Mouse (Mus musculus) erythroid progenitor cell, adult 5-6 weeks (primary cell): ENCODE results near the gene Mdc1. TPM values are rescaled to one million over a fixed set of nuclear protein-coding genes. Genes with fewer than 3 reads are reported as not detected.

Experiments used
- ATAC-seq: replicated peaks from 2 replicates; pipeline ENCODE4 v1.8.0; 2016; ENCODE audit warnings: moderate number of reproducible peaks, mild to moderate bottlenecking, moderate TSS enrichment, inconsistent platforms; ENCODE audit not compliant: poor library complexity, low FRiP score, severe bottlenecking
- total RNA-seq, 2 experiments: library from RNA; stranded (forward) in 1 of 2; stranded (reverse) in 1 of 2; fragments of 150-400 nt in 1 of 2; fragments of 186-747, 209-891 nt in 1 of 2; gene quantifications; 2 replicates each; pipeline versions ENCODE4 v1.2.3 to v1.2.4; 2015 to 2017; ENCODE audit warnings: low replicate concordance in 2 of 2

Gene Mdc1
- total RNA-seq, 2 experiments from 2014 or later, result 31.0 to 147 TPM

GRCm38 (mm10) chr17:35870884-35871696 is 29.8 kb downstream of the Mdc1 start:
- ATAC-seq, result no peak

DNA sequence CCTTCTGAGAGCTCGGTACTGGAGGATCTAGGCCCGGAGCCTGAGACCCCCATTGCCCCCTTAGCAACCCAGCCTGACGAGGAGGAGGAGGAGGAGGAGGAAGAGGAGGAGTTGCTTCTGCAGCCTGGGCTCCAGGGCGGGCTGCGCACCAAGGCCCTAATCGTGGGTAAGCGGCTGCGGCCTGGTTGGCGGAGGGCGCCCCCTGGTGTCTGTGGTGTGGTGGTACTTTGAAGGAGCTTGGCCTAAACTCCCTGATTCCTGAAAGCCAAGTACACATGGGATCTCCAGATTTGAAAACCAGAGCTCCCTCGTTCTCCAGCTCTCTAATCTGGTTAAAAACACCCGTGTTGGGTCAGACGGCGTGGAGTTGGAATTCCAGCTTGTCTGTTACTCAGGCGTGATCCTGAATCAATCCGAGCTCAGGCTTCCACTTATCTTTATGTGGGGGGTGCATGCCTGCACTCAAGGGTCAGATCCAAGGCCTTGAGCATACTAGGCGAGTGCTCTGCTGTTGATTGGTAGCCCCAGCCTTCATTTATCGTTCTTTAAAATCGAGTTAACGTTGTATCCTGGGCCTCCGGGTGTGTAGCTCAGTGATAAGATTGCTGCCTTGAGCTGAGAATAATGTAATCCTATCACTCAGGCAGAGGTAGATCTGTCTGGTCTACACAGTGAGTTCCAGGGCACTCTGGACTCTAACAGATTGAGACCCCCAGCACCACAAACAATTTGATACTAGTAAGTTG is 32.6 kb downstream of the Mdc1 start:
- peak; percentile 97 for ATAC-seq

- ATAC-seq, result no peak
These were observed 33.4 kb downstream of the Mdc1 start for GRCm38 (mm10) chr17:35874721-35875120.

DNA sequence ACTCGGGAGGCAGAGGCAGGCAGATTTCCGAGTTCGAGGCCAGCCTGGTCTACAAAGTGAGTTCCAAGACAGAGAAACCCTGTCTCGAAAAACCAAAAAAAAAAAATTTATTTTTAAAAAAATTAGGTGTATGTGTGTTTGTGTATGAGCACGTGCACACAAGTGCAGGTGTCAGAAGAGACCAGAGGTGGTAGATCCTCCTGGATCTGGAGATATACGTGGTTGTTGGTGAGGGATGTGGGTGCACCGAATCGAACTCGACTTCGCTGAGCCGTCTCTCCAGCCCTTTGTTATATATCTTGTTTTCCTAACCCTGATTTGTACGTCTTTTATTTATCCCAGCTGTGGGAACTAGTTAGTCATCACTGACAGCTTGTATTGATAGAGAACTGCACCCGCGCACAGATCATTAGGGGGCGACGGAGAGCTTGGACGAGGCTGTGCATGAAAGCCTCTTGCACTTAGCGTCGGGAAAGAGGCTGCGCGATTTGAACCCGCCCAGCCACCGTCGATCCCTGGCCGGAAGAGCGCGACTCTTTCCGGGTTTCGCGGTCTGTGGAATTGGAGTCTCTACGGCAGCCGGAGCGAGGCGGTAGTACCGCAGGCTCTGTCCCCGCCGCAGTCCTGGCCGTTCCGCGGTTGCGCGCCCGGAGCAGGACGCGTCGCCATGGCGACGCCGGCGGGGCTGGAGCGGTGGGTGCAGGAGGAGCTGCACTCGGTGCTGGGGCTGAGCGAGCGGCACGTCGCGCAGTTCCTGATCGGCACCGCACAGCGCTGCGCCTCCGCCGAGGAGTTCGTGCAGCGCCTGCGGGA is 38.1 kb downstream of the Mdc1 start, which contains the start of gene Dhx16:
Dhx16 (plus strand) TSS at position 575 of the 813 bp plus-strand sequence.
- ATAC-seq, result peak; percentile 96

GRCm38 (mm10) chr17:35882924-35883323 is 41.6 kb downstream of the Mdc1 start:
- no peak for ATAC-seq

DNA sequence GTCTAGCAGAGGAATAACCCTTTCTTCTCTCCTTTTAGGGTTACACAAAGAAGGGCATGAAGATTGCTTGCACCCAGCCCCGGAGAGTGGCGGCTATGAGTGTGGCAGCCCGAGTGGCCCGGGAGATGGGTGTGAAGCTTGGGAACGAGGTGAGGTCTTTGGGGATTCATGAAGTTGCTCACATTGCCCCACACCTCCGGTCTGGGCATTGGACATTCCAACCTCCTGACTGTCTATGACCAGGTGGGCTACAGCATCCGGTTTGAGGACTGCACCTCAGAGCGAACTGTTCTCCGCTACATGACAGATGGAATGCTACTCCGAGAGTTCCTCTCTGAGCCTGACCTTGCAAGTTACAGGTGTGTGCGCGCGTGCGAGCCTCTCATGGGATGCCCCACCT is 42.5 kb downstream of the Mdc1 start:
- ATAC-seq, result no peak

GRCm38 (mm10) chr17:35887725-35888124 is 46.4 kb downstream of the Mdc1 start:
- ATAC-seq, result no peak

- peak; percentile 88 for ATAC-seq
These were observed 55.7 kb downstream of the Mdc1 start, which contains the start of gene 2310061I04Rik for GRCm38 (mm10) chr17:35896781-35897643. Gene 2310061I04Rik (minus strand): TSS chr17:35897431.

- ATAC-seq, result peak; percentile 47
These were observed 56.6 kb downstream of the Mdc1 start for GRCm38 (mm10) chr17:35897644-35898573.

GRCm38 (mm10) chr17:35900636-35901035 is 59.3 kb downstream of the Mdc1 start:
- no peak for ATAC-seq

GRCm38 (mm10) chr17:35903343-35903991 is 62.2 kb downstream of the Mdc1 start:
- no peak for ATAC-seq

DNA sequence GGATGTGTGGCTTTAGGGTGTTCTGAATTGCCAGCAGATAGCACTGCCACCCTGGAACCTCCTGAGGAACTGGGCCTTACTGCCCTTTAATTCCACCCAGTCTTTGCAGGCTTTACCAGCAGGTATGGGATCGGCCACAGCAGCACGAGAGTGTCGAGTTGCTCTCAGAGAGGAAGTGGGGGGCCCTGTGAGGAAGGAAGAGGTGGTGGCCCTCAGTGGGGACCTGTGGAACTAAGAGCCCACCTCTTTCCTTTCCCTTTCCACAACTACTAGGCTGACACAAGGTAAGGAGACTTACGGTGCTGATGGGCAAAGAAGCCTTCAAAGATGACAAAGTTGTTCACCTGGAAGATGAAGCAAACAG is 62.7 kb downstream of the Mdc1 start:
- ATAC-seq, result no peak

- ATAC-seq, result no peak
These were observed 64.3 kb downstream of the Mdc1 start for GRCm38 (mm10) chr17:35905587-35905986.

DNA sequence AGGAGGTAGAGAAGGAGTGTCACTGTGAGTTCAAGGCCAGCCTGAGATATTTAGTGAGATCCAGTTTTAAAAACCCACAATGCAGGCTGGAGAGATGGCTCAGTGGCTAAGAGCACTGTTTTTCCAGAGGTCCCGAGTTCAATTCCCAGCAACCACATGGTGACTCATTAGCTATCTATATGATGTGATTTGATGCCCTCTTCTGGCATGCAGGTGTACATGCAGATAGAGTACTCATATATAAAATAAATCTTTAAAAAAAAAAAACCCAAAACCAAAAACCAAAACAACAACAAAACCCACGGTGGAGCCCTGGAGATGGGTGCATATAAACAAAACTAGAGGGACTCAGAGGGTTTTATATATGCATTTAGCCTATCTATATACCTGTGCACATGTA is 66.3 kb downstream of the Mdc1 start:
- no peak for ATAC-seq
